Mouse (Mus musculus): ENCODE results near the gene Mrpl1. TPM values are rescaled to one million over a fixed set of nuclear protein-coding genes. Genes with fewer than 3 reads are reported as not detected.

Gene Mrpl1
- 6.7 and 6.8 TPM in 2 replicates for polyA plus RNA-seq (2011; ENCODE audit: insufficient read depth, insufficient read length, low replicate concordance, missing spikeins)

DNA sequence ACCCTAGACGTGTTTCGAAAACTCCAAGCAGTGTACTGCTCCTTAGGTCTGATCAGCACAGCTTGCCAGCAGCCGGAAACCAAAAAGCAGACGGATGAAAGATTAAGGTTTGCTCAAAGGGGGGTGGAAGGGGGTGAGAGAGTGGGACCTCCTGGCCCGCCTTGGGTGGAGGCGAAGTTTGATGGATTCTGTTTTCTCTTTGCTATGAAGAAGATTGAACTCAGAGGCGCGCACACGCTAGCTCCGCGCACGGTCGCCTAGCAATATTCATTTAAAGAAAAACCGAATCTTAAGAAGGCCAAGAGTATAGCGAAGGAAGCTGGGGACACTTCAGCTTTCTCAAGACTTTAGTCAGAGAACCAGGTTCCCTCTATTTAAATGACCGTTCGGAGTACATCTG, at the start of gene Mrpl1:
Gene Mrpl1 (plus strand): TSS at position 35 of the 400 bp plus-strand sequence.
- under 1% methylated on average over 17 of the region's 17 CpGs for WGBS
- TF ChIP-seq POLR2A (IDR thresholded peaks at IDR 0.05; ENCODE audit: borderline replicate concordance, control insufficient read depth, low read depth, low read length) = no peak
- no peak for TF ChIP-seq CTCF (IDR thresholded peaks at IDR 0.05; ENCODE audit: control insufficient read depth, insufficient read depth, low read length)

DNA sequence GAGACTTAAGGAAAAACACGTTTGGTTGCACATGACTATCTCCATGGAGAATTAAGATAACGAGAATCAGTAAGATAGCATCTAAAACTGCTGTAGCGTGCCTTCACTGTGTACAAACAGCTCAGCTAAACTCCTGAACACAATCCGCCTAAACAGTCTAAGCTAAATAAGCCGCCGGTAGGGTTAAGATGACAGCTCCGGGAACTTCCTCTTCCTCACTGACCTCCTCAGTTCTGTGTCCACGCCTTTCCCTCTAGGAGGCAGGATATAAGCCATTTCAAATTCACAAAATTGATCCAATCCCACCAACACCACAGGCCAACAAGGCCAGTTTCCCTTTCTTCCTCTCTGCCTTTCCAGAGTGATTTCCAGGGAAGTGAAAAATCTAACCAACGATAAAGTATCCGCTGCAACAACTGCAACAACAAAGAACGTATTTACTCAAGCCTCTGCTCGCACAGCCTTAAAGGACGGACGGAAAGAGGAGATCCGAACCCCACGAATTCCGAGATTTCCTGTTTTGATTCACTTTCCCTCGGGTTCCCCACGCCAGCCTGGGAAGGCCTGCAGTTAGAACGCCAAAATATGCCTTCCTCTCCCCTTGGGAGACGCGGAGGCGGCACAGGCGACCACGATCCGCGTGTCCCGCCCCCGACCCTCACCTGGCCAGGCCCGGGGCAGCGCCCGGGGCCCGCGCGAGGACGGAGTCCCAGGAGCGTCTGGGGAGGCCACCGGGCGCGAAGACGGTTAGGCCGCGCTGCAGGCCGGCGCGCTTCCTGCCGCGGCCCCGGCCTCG, 48.6 kb upstream of the Mrpl1 start:
- peak; percentile 0; the same call in 1 of the 2 replicates for TF ChIP-seq CTCF (IDR thresholded peaks at IDR 0.05; ENCODE audit: control insufficient read depth, insufficient read depth, low read length)
- TF ChIP-seq POLR2A (IDR thresholded peaks at IDR 0.05; ENCODE audit: borderline replicate concordance, control insufficient read depth, low read depth, low read length) = 0 out of 2 replicates have a peak, but pooled peaks have one; percentile 6
- Histone ChIP-seq H3K4me3 (replicated peaks; ENCODE audit: control insufficient read depth, low read depth, low read length) (peak overlapping the region; percentile 89), H3K4me1 (ENCODE audit: control insufficient read depth, insufficient read depth, low read length) (no peaks in the 10 kb centered on the region; the same call in 1 of the 2 replicates), H3K27ac (ENCODE audit: control insufficient read depth, insufficient read depth, low read depth, low read length, poor library complexity) (peak overlapping the region; percentile 98)
- WGBS = under 1% methylated on average over 50 of the region's 50 CpGs

More for the DNA sequence above, at the start of gene Mrpl1:
- peaks cover 3% of the 10 kb centered on the region for H3K4me1 ChIP-seq (ENCODE audit: control insufficient read depth, insufficient read depth, low read length)
- H3K4me3 ChIP-seq (replicated peaks; ENCODE audit: control insufficient read depth, low read depth, low read length) = peak within 1 kb of the TSS; percentile 80
- H3K27ac ChIP-seq (ENCODE audit: control insufficient read depth, insufficient read depth, low read depth, low read length, poor library complexity) = peak within 1 kb of the TSS; percentile 88

GRCm38 (mm10) chr5:96161263-96161577, 48.1 kb upstream of the Mrpl1 start:
- TF ChIP-seq POLR2A (IDR thresholded peaks at IDR 0.05; ENCODE audit: borderline replicate concordance, control insufficient read depth, low read depth, low read length) = no peak
- TF ChIP-seq CTCF (IDR thresholded peaks at IDR 0.05; ENCODE audit: control insufficient read depth, insufficient read depth, low read length) = no peak
- peak overlapping the region; percentile 89 for H3K4me3 ChIP-seq (replicated peaks; ENCODE audit: control insufficient read depth, low read depth, low read length)
- no peaks in the 10 kb centered on the region; the same call in 1 of the 2 replicates for H3K4me1 ChIP-seq (ENCODE audit: control insufficient read depth, insufficient read depth, low read length)
- WGBS = under 1% methylated on average over 43 of the region's 45 CpGs
- H3K27ac ChIP-seq (ENCODE audit: control insufficient read depth, insufficient read depth, low read depth, low read length, poor library complexity) = peak overlapping the region; percentile 98

DNA sequence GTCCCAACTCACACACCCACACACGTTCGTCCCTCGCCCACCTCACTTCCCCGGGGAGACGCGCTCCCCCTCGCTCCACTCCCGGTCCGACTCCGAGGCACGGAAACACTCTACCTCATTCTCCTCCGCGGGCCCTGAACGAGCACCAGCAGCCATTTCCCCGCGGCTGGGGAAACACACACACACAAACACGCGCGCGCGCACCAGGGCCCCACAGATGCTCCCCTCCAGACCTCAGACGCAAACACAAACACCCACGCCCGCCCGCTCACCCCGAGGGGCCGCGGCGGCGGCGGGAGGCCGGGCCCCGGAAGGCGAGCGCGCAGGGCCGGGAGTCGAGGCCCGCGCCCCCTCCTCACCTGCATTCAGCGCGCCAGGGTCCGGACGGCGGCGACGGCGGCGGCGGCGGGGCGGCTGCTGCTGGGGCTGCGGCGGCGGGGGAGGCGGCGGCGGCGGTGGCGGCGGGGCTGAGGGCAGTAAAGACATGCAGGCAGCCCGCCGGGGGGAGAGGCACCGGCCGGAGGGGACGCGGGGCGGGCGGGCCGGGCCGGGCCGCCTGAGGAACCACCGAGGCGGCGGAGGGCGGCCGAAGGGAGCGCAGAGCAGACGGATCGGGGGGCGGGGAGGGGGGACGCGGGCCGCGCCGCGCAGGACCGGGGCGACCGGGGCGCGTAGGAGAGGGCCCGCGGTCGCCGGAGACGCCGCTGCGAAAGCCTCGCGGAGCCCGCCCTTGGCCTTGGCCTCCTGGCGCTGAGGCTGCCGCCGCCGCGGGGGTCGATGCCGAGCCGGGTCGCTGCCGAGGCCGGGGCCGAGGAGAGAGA, 47.5 kb upstream of the Mrpl1 start:
- 2% methylated on average over 104 of the region's 114 CpGs for WGBS
- TF ChIP-seq POLR2A (IDR thresholded peaks at IDR 0.05; ENCODE audit: borderline replicate concordance, control insufficient read depth, low read depth, low read length) = peak; percentile 33; the same call in 1 of the 2 replicates
- TF ChIP-seq CTCF (IDR thresholded peaks at IDR 0.05; ENCODE audit: control insufficient read depth, insufficient read depth, low read length) = no peak
- Histone ChIP-seq H3K4me3 (replicated peaks; ENCODE audit: control insufficient read depth, low read depth, low read length) (peak overlapping the region; percentile 95), H3K4me1 (ENCODE audit: control insufficient read depth, insufficient read depth, low read length) (no peaks in the 10 kb centered on the region; the same call in 1 of the 2 replicates), H3K27ac (ENCODE audit: control insufficient read depth, insufficient read depth, low read depth, low read length, poor library complexity) (peak overlapping the region; percentile 98)

DNA sequence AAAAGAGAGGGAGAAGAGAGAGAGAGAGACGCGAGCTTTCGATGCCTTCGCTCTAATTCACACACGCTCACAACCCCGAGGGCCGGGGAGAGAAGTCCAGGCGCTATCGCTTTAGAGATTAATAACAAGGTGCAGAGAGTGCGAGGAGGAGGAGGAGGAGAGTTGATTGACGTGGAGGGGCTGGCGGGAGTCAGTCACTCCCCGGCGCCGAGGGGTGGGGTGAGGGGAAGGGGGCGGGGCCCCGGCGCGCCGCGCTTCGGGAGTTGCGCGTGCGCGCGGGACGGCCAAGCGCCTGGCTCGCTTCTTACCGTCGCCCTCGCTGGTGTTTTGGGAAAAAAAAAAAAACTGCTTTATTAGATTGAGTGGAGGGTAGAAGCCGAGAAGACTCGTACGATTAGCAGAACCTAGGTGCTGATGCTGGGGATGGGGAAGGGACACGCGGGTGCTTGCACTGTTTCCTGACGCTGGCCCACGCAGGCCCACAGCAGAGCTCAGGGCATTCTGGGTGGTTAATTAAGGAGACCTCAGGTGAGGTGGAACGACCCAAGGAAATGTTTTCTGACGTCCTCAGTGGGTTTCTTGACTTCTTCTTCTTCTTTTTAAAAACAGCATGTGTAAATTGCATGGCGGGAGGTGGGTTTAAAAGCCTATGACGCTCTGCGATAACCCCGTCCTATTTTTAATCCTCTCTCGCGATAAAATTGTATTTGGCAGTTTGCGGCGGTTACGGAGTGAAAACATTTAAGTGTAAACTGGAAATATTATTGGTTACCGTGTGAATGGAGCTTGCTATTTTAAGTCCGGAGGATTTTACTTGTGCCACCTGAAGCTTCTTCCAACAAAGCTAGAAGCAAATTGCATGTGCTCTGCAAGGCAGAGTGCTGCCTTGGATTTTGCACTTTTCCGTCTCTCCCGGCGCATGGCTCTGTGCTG, 46.6 kb upstream of the Mrpl1 start:
- no peaks in the 10 kb centered on the region; the same call in 1 of the 2 replicates for H3K4me1 ChIP-seq (ENCODE audit: control insufficient read depth, insufficient read depth, low read length)
- H3K27ac ChIP-seq (ENCODE audit: control insufficient read depth, insufficient read depth, low read depth, low read length, poor library complexity) = peak overlapping the region; percentile 98
- WGBS = under 1% methylated on average over 56 of the region's 56 CpGs
- no peak for TF ChIP-seq CTCF (IDR thresholded peaks at IDR 0.05; ENCODE audit: control insufficient read depth, insufficient read depth, low read length)
- peak; percentile 64; the same call in 1 of the 2 replicates for TF ChIP-seq POLR2A (IDR thresholded peaks at IDR 0.05; ENCODE audit: borderline replicate concordance, control insufficient read depth, low read depth, low read length)
- peak overlapping the region; percentile 95 for H3K4me3 ChIP-seq (replicated peaks; ENCODE audit: control insufficient read depth, low read depth, low read length)

- H3K4me1 ChIP-seq (ENCODE audit: control insufficient read depth, insufficient read depth, low read length) = no peaks in the 10 kb centered on the region; the same call in 1 of the 2 replicates
- TF ChIP-seq POLR2A (IDR thresholded peaks at IDR 0.05; ENCODE audit: borderline replicate concordance, control insufficient read depth, low read depth, low read length) = no peak
- no peak for TF ChIP-seq CTCF (IDR thresholded peaks at IDR 0.05; ENCODE audit: control insufficient read depth, insufficient read depth, low read length)
- WGBS = 0% methylated on average over 1 of the region's 1 CpGs
- peak overlapping the region; percentile 61 for H3K4me3 ChIP-seq (replicated peaks; ENCODE audit: control insufficient read depth, low read depth, low read length)
- H3K27ac ChIP-seq (ENCODE audit: control insufficient read depth, insufficient read depth, low read depth, low read length, poor library complexity) = peak overlapping the region; percentile 93
These were observed 45.8 kb upstream of the Mrpl1 start for GRCm38 (mm10) chr5:96163396-96164020.

DNA sequence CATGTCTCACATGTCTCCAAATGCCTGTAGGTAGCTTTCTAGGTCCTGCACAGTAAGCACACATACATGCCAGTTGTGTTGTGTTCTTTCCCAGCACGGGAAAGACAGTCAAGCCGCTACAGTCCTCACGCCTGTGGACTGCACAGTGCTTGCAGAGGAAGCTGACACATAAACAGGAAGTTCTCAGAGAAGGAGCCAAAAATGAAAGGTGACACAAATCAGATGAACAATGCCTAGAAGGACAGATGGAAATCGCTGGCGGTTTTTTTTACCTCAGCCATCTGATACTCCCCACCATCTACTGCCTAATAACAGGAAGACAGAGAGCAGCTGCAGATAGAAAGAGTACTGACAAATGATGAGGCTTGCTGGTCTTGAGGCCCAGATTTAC, 45.3 kb upstream of the Mrpl1 start, which contains the start of gene Cnot6l:
Gene Cnot6l (minus strand): TSS at position 151 of the 391 bp plus-strand sequence.
- WGBS = 2% methylated on average over 5 of the region's 5 CpGs
- no peak for TF ChIP-seq POLR2A (IDR thresholded peaks at IDR 0.05; ENCODE audit: borderline replicate concordance, control insufficient read depth, low read depth, low read length)
- peak within 1 kb of the TSS; percentile 61 for H3K4me3 ChIP-seq (replicated peaks; ENCODE audit: control insufficient read depth, low read depth, low read length)
- no peaks in the 10 kb centered on the region; the same call in 1 of the 2 replicates for H3K4me1 ChIP-seq (ENCODE audit: control insufficient read depth, insufficient read depth, low read length)
- H3K27ac ChIP-seq (ENCODE audit: control insufficient read depth, insufficient read depth, low read depth, low read length, poor library complexity) = peak within 1 kb of the TSS; percentile 93

All from bone marrow, adult 2 months (tissue).